Mouse (Mus musculus): ENCODE data around the gene Ptprr.

DNA sequence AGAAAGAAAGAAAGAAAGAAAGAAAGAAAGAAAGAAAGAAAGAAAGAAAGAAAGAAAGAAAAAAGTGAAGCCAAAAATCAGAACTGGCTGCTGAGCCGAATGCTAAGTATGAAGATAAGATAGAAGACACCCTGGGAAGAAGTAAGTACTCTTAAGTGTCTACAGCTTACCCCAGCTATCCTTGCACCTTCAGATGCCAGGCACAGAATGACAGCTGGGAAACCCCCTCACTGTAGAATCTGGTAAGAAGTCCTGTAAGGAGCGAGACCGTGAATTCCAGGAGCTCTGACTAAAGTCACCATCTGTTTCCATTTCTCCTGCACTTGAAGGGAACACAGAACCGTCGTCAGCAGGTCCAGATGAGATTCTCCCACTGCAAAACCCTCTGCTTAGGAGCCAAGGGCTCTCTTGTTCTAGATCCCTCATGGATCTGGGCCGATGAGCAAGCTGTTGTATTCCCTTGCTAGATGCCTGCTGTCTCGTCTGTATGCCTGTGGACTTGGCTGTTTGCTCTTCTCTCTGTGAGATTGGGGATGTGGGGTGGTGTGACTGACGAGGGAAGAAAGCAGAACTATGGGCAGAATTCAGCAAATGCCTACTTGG is 273.2 kb downstream of the Ptprr start:
- no peak for TF ChIP-seq CTCF (IDR thresholded peaks at IDR 0.05; ENCODE audit: extremely low read depth, insufficient read depth, low read length)
- no peak for TF ChIP-seq POLR2A (IDR thresholded peaks at IDR 0.05; ENCODE audit: extremely low read depth, insufficient read depth, low read length)

Data from cortical plate, adult 2 months (tissue).